Mouse (Mus musculus): ENCODE data around the gene Rbm3.

DNA sequence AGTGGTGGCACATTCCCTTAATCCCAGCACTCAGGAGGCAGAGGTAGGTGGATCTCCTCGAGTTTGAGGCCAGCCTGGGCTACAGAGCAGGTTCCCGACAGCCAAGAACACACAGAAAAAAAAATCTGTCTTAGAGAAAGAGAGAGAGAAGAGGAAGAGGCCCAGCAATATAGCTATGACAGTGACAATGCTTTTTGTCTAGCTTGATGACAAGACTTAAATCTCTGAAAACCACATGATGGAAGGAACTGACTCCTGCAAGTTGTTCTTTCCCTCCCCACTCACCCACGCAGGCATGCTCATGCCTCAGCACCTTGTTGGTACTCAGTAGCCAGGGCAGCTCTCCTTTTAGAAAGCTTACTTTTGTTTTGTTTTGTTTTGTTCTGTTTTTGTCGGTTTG is 46.2 kb downstream of the Rbm3 start:
- TF ChIP-seq EP300 (IDR thresholded peaks at IDR 0.05; ENCODE audit: insufficient read depth, low read depth, low read length) (no peak), POLR2A (IDR thresholded peaks at IDR 0.05; ENCODE audit: insufficient read depth, low read length) (no peak), CTCF (IDR thresholded peaks at IDR 0.05; ENCODE audit: low read depth, low read length) (no peak)
